ENCODE assay signal across 9 mouse cellular contexts in the genomic region with DNA sequence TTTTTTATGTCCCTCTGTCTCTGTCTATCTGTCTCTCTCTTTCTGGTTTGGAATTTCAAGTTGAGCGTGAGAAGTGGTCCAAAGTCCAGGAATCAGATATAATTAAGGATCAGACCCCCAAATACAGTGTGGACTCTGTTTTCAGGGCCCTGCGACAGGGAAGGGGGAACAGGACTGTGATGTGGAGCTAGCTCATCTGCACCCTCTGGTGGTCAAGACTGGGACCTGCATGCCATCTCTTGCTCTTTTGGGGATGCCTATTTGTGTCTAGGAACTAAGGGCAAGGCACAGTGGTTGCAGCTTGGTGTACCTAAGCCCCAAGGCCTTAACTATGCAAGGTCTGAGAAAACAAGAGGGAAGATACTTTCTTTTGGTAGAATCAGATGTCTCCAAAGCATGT. TPM values are rescaled to one million over a fixed set of nuclear protein-coding genes. Genes with fewer than 3 reads are reported as not detected.
DNase-seq lines count a peak whose midpoint lies in the region; ATAC-seq and TF ChIP-seq lines count a peak whose summit lies in the region.
"Had no signal": no experiment of that assay in that cellular context is flagged by ENCODE, and none has a peak within 500 bp of the region (broad histone marks: within the 10 kb centered on the region; RNA-seq: fewer than 3 reads in every experiment).

No protein-coding gene starts in this region.

- no peak overlapping the region for H3K4me3 ChIP-seq in forebrain, postnatal 0 days (ENCODE audit: low read depth, low read length)
- H3K4me3 ChIP-seq in kidney, postnatal 0 days (replicated peaks; ENCODE audit: low read depth, low read length): no peak overlapping the region
- no peak overlapping the region for H3K4me3 ChIP-seq in liver, embryonic 14.5 days (ENCODE audit: insufficient read depth in 1 of 2, low read depth in 2 of 2, low read length in 2 of 2)
- H3K4me3 ChIP-seq: limb, embryonic 12.5 days had no signal

- DNase-seq in 416B (ENCODE audit: low read depth): peak; percentile 75
- peak; percentile 85 for DNase-seq in CD4-positive, CD25-positive, alpha-beta regulatory T cell, adult 2 months (ENCODE audit: low read depth, low spot score)
- peak; percentile 78 for DNase-seq in brain, embryonic 14.5 days (ENCODE audit: low read depth)
- peak; percentile 87 for DNase-seq in forebrain, postnatal 0 days
- peak; percentile 89 for DNase-seq in kidney, postnatal 0 days (ENCODE audit: low spot score)
- peak in 2 of 3 experiments; percentile 34 to 41 for DNase-seq in liver, embryonic 14.5 days (ENCODE audit: low read depth in 3 of 3, low spot score in 3 of 3)
- peak; percentile 77 for DNase-seq in right cerebral cortex, adult 18-20 months
- peak; percentile 56 to 72 for DNase-seq in urinary bladder, postnatal 36 days (ENCODE audit: low spot score in 2 of 2)

- H3K36me3 ChIP-seq in forebrain, postnatal 0 days (ENCODE audit: insufficient read depth): peaks cover 12% of the 10 kb centered on the region
- H3K36me3 ChIP-seq in kidney, postnatal 0 days (ENCODE audit: insufficient read depth, low read length): no peaks in the 10 kb centered on the region
- H3K36me3 ChIP-seq in liver, embryonic 14.5 days (replicated peaks; ENCODE audit: control insufficient read depth, insufficient read depth, low read depth): peaks cover 4% of the 10 kb centered on the region

- no peak for TF ChIP-seq EP300 in liver, embryonic 14.5 days (IDR thresholded peaks at IDR 0.05; ENCODE audit: low read depth)

- no peak for TF ChIP-seq POLR2A in brain, embryonic 14.5 days (IDR thresholded peaks at IDR 0.05; ENCODE audit: borderline replicate concordance, extremely low read depth, insufficient read depth, insufficient read length, poor library complexity, severe bottlenecking)

- no peaks in the 10 kb centered on the region for H3K27me3 ChIP-seq in forebrain, postnatal 0 days (ENCODE audit: insufficient read depth, low read length)
- no peaks in the 10 kb centered on the region for H3K27me3 ChIP-seq in kidney, postnatal 0 days (ENCODE audit: insufficient read depth, low read length)
- H3K27me3 ChIP-seq in liver, embryonic 14.5 days (ENCODE audit: control insufficient read depth, insufficient read depth, low read length): no peaks in the 10 kb centered on the region
- H3K27me3 ChIP-seq: limb, embryonic 12.5 days had no signal

- H3K4me2 ChIP-seq in forebrain, postnatal 0 days (ENCODE audit: low read depth): no peak overlapping the region
- H3K4me2 ChIP-seq in kidney, postnatal 0 days (ENCODE audit: low read length): no peak overlapping the region
- H3K4me2 ChIP-seq in liver, embryonic 14.5 days (ENCODE audit: low read depth): no peak overlapping the region
- H3K4me2 ChIP-seq: limb, embryonic 12.5 days had no signal

- ATAC-seq in forebrain, postnatal 0 days: peak; percentile 59
- no peak for ATAC-seq in kidney, postnatal 0 days (replicated peaks; ENCODE audit: low FRiP score, low read depth)
- no peak; the same call in 1 of the 2 replicates for ATAC-seq in liver, embryonic 14.5 days (ENCODE audit: insufficient read depth)

- TF ChIP-seq CTCF in brain, embryonic 14.5 days (IDR thresholded peaks at IDR 0.05; ENCODE audit: borderline replicate concordance, extremely low read depth, insufficient read depth, insufficient read length): peak; percentile 99
- TF ChIP-seq CTCF in forebrain, postnatal 0 days (IDR thresholded peaks at IDR 0.05; ENCODE audit: low read depth): peak; percentile 97
- peak; percentile 97 for TF ChIP-seq CTCF in kidney, postnatal 0 days (IDR thresholded peaks at IDR 0.05; ENCODE audit: low read depth)
- peak; percentile 97 for TF ChIP-seq CTCF in liver, embryonic 14.5 days (IDR thresholded peaks at IDR 0.05; ENCODE audit: low read depth)

- H3K27ac ChIP-seq in forebrain, postnatal 0 days (ENCODE audit: low read depth, low read length): no peak overlapping the region
- no peak overlapping the region for H3K27ac ChIP-seq in kidney, postnatal 0 days
- H3K27ac ChIP-seq in liver, embryonic 14.5 days: no peak overlapping the region
- H3K27ac ChIP-seq: limb, embryonic 12.5 days had no signal

- H3K9ac ChIP-seq in forebrain, postnatal 0 days: no peak overlapping the region
- H3K9ac ChIP-seq in kidney, postnatal 0 days (ENCODE audit: low read depth, low read length): no peak overlapping the region
- no peak overlapping the region for H3K9ac ChIP-seq in liver, embryonic 14.5 days (replicated peaks)
- H3K9ac ChIP-seq: limb, embryonic 12.5 days had no signal

- H3K9me3 ChIP-seq in forebrain, postnatal 0 days (ENCODE audit: low read length): no peaks in the 10 kb centered on the region
- H3K9me3 ChIP-seq in kidney, postnatal 0 days (replicated peaks; ENCODE audit: low read length): no peaks in the 10 kb centered on the region
- no peaks in the 10 kb centered on the region for H3K9me3 ChIP-seq in liver, embryonic 14.5 days (ENCODE audit: control insufficient read depth, low read length)
- H3K9me3 ChIP-seq: limb, embryonic 12.5 days had no signal

- WGBS in forebrain, postnatal 0 days: 6% methylated on average over 2 of the region's 2 CpGs
- WGBS in kidney, postnatal 0 days: 6% methylated on average over 2 of the region's 2 CpGs
- WGBS in liver, embryonic 14.5 days (ENCODE audit: insufficient replicate concordance): 0% methylated on average over 2 of the region's 2 CpGs

- H3K4me1 ChIP-seq in forebrain, postnatal 0 days (ENCODE audit: insufficient read depth): no peaks in the 10 kb centered on the region
- H3K4me1 ChIP-seq in kidney, postnatal 0 days (replicated peaks; ENCODE audit: insufficient read depth, low read length): 0 out of 2 replicates have a peak, but pooled peaks cover 3% of the 10 kb centered on the region
- no peaks in the 10 kb centered on the region for H3K4me1 ChIP-seq in liver, embryonic 14.5 days (replicated peaks; ENCODE audit: control insufficient read depth in 2 of 2, insufficient read depth in 2 of 2, low read length in 1 of 2)

RNA-seq across cellular contexts. Expression of a gene that starts 15.4 kb away (rescaled TPM):
- 1.3 and 1.6 TPM in 2 replicates for polyA plus RNA-seq in brain, embryonic 14.5 days (2012; rRNA removed)
- 1.5 and 1.8 TPM in 2 replicates for total RNA-seq in forebrain, postnatal 0 days (2014; rRNA removed)
- 2.0 and 2.5 TPM in 2 replicates for polyA plus RNA-seq in forebrain, postnatal 0 days (2015; fragmentation: Nextera tagmentation; extraction: Ambion mirVana)
- polyA plus RNA-seq in kidney, postnatal 0 days (2015; fragmentation: Nextera tagmentation; extraction: Ambion mirVana): 0.18 and 0.59 TPM in 2 replicates
- polyA plus RNA-seq in liver, embryonic 14.5 days (2012; rRNA removed): 0.08 TPM in 1 of 2 replicates, not detected in the other
- not detected in 2 replicates for polyA plus RNA-seq in liver, embryonic 14.5 days (2014; fragmentation: Nextera tagmentation; extraction: Ambion mirVana)

RNA-seq across cellular contexts. Expression of a gene that starts 15.5 kb away (rescaled TPM):
- polyA plus RNA-seq in brain, embryonic 14.5 days (2012; rRNA removed): 6.2 and 7.0 TPM in 2 replicates
- 9.8 and 11.6 TPM in 2 replicates for total RNA-seq in forebrain, postnatal 0 days (2014; rRNA removed)
- polyA plus RNA-seq in forebrain, postnatal 0 days (2015; fragmentation: Nextera tagmentation; extraction: Ambion mirVana): 10.5 and 12.4 TPM in 2 replicates
- polyA plus RNA-seq in kidney, postnatal 0 days (2015; fragmentation: Nextera tagmentation; extraction: Ambion mirVana): 34.4 and 40.5 TPM in 2 replicates
- 2.4 and 3.1 TPM in 2 replicates for polyA plus RNA-seq in liver, embryonic 14.5 days (2012; rRNA removed)
- 6.7 and 7.6 TPM in 2 replicates for polyA plus RNA-seq in liver, embryonic 14.5 days (2014; fragmentation: Nextera tagmentation; extraction: Ambion mirVana)

Comparison
In these comparisons a context has a peak if more than half of its experiments do, and no peak if none do; other contexts are left out.
1. DNase-seq: peak in every context shown above with its lines; median percentile 89 in kidney, postnatal 0 days; 87 in forebrain, postnatal 0 days; 85 in CD4-positive, CD25-positive, alpha-beta regulatory T cell, adult 2 months; 78 in brain, embryonic 14.5 days; 77 in right cerebral cortex, adult 18-20 months; 75 in 416B; 64 in urinary bladder, postnatal 36 days; 38 in liver, embryonic 14.5 days.